Mouse (Mus musculus): ENCODE results near the gene Gm10153. TPM values are rescaled to one million over a fixed set of nuclear protein-coding genes. Genes with fewer than 3 reads are reported as not detected.
"Not testable (repeated sequence)": the region's sequence is repeated elsewhere in the genome, so short reads cannot be mapped to it uniquely, and the experiment has no call there.

Gm10153 gene
- polyA plus RNA-seq (2014; fragmentation: Nextera tagmentation; extraction: Ambion mirVana) = not detected in 2 replicates

DNA sequence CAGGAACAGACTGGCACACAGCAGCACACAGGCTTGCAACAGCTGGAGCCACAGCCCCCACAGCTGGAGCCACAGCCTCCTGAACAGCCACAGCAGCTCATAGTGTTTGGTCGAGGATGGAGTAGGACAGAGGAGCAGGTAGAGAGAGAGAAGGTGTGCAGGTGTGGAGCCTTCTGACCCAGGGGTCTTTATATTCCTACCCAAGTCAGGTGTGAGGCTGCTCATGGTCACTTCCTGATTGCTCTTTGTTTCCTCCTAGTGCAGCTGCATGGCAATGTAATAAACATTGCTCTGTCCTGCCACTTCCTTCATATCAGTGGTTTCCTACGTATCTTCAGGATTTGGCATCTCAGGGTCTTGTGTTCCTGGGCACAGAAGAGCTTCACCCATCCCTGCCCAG lies at the start of gene Gm10153:
Gene Gm10153, minus strand, starts transcription at position 101 of the 400 bp plus-strand sequence.
- no peaks in the 10 kb centered on the region for H3K27me3 ChIP-seq (ENCODE audit: control insufficient read depth, insufficient read depth, low read length)
- no peak for ATAC-seq (ENCODE audit: low FRiP score)
- H3K27ac ChIP-seq (ENCODE audit: low read depth, low read length) = no peak within 1 kb of the TSS
- no peaks in the 10 kb centered on the region for H3K4me1 ChIP-seq (ENCODE audit: control insufficient read depth, insufficient read depth, low read length)
- DNase-seq (ENCODE audit: low spot score, missing footprints) = no peak
- no peaks in the 10 kb centered on the region for H3K9me3 ChIP-seq (ENCODE audit: control insufficient read depth, low read length)
- no peak within 1 kb of the TSS for H3K9ac ChIP-seq (ENCODE audit: low read length)
- 57% methylated on average over 2 of the region's 2 CpGs for WGBS
- no peak within 1 kb of the TSS for H3K4me3 ChIP-seq (ENCODE audit: low read depth, low read length)
- no peak within 1 kb of the TSS for H3K4me2 ChIP-seq
- no peaks in the 10 kb centered on the region for H3K36me3 ChIP-seq (ENCODE audit: control insufficient read depth, insufficient read depth, low read length)

- no peaks in the 10 kb centered on the region; the same call in 1 of the 2 replicates for H3K9me3 ChIP-seq (ENCODE audit: control insufficient read depth, low read length)
- H3K27me3 ChIP-seq (ENCODE audit: control insufficient read depth, insufficient read depth, low read length) = no peaks in the 10 kb centered on the region
- WGBS = 30% methylated on average over 1 of the region's 1 CpGs
- no peaks in the 10 kb centered on the region for H3K36me3 ChIP-seq (ENCODE audit: control insufficient read depth, insufficient read depth, low read length)
- H3K27ac ChIP-seq (ENCODE audit: low read depth, low read length) = no peak overlapping the region
- no peak for ATAC-seq (ENCODE audit: low FRiP score)
- no peak overlapping the region for H3K9ac ChIP-seq (ENCODE audit: low read length)
- no peaks in the 10 kb centered on the region for H3K4me1 ChIP-seq (ENCODE audit: control insufficient read depth, insufficient read depth, low read length)
- no peak overlapping the region for H3K4me3 ChIP-seq (ENCODE audit: low read depth, low read length)
- no peak for DNase-seq (ENCODE audit: low spot score, missing footprints)
- no peak overlapping the region for H3K4me2 ChIP-seq
Observed at GRCm38 (mm10) chr7:142231540-142231939, 41.4 kb upstream of the Gm10153 start.

DNA sequence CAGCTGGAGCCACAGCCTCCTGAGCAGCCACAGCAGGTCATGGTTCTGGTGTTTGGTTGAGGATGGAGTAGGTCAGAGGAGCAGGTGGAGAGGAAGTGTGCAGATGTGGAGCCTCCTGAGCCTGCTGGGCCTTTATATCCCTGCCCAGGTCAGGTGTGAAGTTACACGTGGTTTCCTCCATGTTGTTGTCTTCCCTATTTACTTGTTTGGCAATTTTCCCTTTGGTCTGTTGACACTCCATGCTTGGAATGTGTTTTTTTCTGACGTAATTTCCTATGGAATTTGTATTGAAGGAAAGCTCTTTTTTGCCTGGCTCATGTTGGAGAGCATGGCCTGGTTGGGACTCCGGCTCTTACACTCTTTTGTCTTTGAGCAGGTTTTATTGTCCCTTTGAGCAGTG lies 39.7 kb upstream of the Gm10153 start, which contains the start of gene Krtap5-5:
Gene Krtap5-5, minus strand, starts transcription at position 101 of the 400 bp plus-strand sequence.
- DNase-seq (ENCODE audit: low spot score, missing footprints); H3K4me3 ChIP-seq (ENCODE audit: low read depth, low read length); H3K9me3 ChIP-seq (ENCODE audit: control insufficient read depth, low read length); H3K4me1 ChIP-seq (ENCODE audit: control insufficient read depth, insufficient read depth, low read length); H3K4me2 ChIP-seq; H3K27me3 ChIP-seq (ENCODE audit: control insufficient read depth, insufficient read depth, low read length); H3K27ac ChIP-seq (ENCODE audit: low read depth, low read length); ATAC-seq (ENCODE audit: low FRiP score); H3K36me3 ChIP-seq (ENCODE audit: control insufficient read depth, insufficient read depth, low read length); H3K9ac ChIP-seq (ENCODE audit: low read length): not testable (repeated sequence)
- 65% methylated on average over 3 of the region's 3 CpGs for WGBS

DNA sequence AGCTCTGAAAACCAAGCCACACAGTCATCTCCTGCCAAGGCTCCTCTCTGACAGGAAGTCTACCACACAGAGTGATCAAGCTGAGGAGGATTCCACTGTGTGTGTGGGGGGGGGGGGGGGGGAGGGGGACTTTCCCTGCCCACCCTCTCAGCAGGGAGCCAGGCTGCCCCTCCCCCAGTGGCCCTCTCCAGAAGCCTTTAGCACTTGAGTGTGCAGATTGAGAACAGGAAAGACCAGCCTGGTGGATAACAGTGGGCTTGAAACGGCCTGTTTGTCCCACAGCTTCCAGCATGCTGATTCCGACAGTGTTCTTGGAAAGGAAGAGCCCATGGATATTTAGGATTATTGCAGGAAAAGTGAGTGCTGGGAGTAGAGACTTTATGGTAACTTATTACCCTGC lies 34.3 kb upstream of the Gm10153 start:
- Histone ChIP-seq H3K27ac (ENCODE audit: low read depth, low read length) (no peak overlapping the region), H3K27me3 (ENCODE audit: control insufficient read depth, insufficient read depth, low read length) (no peaks in the 10 kb centered on the region), H3K4me1 (ENCODE audit: control insufficient read depth, insufficient read depth, low read length) (no peaks in the 10 kb centered on the region), H3K4me3 (ENCODE audit: low read depth, low read length) (no peak overlapping the region), H3K9ac (ENCODE audit: low read length) (no peak overlapping the region), H3K9me3 (ENCODE audit: control insufficient read depth, low read length) (no peaks in the 10 kb centered on the region), H3K4me2 (no peak overlapping the region), H3K36me3 (ENCODE audit: control insufficient read depth, insufficient read depth, low read length) (no peaks in the 10 kb centered on the region)
- 59% methylated on average over 2 of the region's 2 CpGs for WGBS
- DNase-seq (ENCODE audit: low spot score, missing footprints) (no peak), ATAC-seq (ENCODE audit: low FRiP score) (no peak)

- DNase-seq (ENCODE audit: low spot score, missing footprints); H3K4me3 ChIP-seq (ENCODE audit: low read depth, low read length); H3K4me1 ChIP-seq (ENCODE audit: control insufficient read depth, insufficient read depth, low read length); H3K4me2 ChIP-seq; H3K9ac ChIP-seq (ENCODE audit: low read length); H3K27ac ChIP-seq (ENCODE audit: low read depth, low read length); H3K27me3 ChIP-seq (ENCODE audit: control insufficient read depth, insufficient read depth, low read length); ATAC-seq (ENCODE audit: low FRiP score); H3K9me3 ChIP-seq (ENCODE audit: control insufficient read depth, low read length); H3K36me3 ChIP-seq (ENCODE audit: control insufficient read depth, insufficient read depth, low read length): not testable (repeated sequence)
- WGBS = 59% methylated on average over 1 of the region's 1 CpGs
Observed at GRCm38 (mm10) chr7:142212136-142212535, 21.9 kb upstream of the Gm10153 start.

- WGBS = 76% methylated on average over 1 of the region's 1 CpGs
- no peaks in the 10 kb centered on the region for H3K4me1 ChIP-seq (ENCODE audit: control insufficient read depth, insufficient read depth, low read length)
- no peak for ATAC-seq (ENCODE audit: low FRiP score)
Observed at GRCm38 (mm10) chr7:142211559-142211958, 21.4 kb upstream of the Gm10153 start, which contains the start of gene Gm7579. TSS of gene Gm7579 (plus strand) at chr7:142211859.

DNA sequence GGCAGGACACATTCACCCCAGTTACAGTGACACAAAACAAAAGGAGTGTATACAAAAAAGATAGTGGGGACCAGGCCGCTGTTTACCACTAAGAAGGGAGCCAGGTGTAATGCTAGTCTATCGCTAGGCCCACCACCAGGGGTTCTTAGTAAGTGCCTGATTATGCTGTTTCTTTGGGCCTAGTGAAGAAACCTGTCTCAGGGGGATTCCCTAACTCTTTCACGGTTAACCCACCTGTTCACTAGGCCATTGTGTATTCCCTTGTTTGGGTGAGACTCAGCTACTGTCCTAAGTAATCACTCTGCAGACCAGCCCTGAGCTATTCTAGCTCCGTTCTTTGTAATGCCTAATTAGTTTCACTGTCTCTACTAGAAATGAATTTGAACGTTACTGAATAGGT lies 16.7 kb upstream of the Gm10153 start:
- H3K27me3 ChIP-seq (ENCODE audit: control insufficient read depth, insufficient read depth, low read length); H3K4me1 ChIP-seq (ENCODE audit: control insufficient read depth, insufficient read depth, low read length); H3K9me3 ChIP-seq (ENCODE audit: control insufficient read depth, low read length); H3K36me3 ChIP-seq (ENCODE audit: control insufficient read depth, insufficient read depth, low read length); H3K9ac ChIP-seq (ENCODE audit: low read length); H3K4me3 ChIP-seq (ENCODE audit: low read depth, low read length); DNase-seq (ENCODE audit: low spot score, missing footprints); H3K4me2 ChIP-seq; ATAC-seq (ENCODE audit: low FRiP score); H3K27ac ChIP-seq (ENCODE audit: low read depth, low read length): not testable (repeated sequence)
- 76% methylated on average over 5 of the region's 5 CpGs for WGBS

More at GRCm38 (mm10) chr7:142211559-142211958, 21.4 kb upstream of the Gm10153 start, which contains the start of gene Gm7579:
- H3K27me3 ChIP-seq (ENCODE audit: control insufficient read depth, insufficient read depth, low read length) = no peaks in the 10 kb centered on the region
- DNase-seq (ENCODE audit: low spot score, missing footprints) = no peak
- H3K9me3 ChIP-seq (ENCODE audit: control insufficient read depth, low read length) = no peaks in the 10 kb centered on the region
- no peak within 1 kb of the TSS for H3K9ac ChIP-seq (ENCODE audit: low read length)
- H3K4me3 ChIP-seq (ENCODE audit: low read depth, low read length) = no peak within 1 kb of the TSS
- no peak within 1 kb of the TSS for H3K4me2 ChIP-seq
- no peak within 1 kb of the TSS for H3K27ac ChIP-seq (ENCODE audit: low read depth, low read length)
- H3K36me3 ChIP-seq (ENCODE audit: control insufficient read depth, insufficient read depth, low read length) = no peaks in the 10 kb centered on the region

- DNase-seq (ENCODE audit: low spot score, missing footprints) (no peak), ATAC-seq (ENCODE audit: low FRiP score) (no peak)
- no peak overlapping the region for H3K4me3 ChIP-seq (ENCODE audit: low read depth, low read length)
Observed at GRCm38 (mm10) chr7:142205488-142205887, 15.3 kb upstream of the Gm10153 start.

DNA sequence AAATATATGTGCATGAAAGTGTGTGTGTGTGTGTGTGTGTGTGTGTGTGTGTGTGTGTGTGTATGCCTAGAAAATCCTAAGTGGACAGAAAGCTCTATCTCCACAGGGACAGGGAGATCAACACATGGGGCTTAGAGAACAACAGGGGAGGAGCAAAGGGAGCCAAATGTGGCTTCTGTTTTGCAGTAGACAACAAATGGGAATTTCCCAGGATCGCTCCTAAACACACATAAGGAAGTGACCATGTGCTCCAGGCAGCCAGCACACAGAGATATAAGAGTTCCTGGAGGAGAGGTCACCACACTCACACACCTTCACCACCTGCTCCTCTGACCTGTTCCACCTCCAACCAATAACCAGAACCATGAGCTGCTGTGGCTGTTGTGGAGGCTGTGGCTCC lies 10.9 kb upstream of the Gm10153 start, which contains the start of gene Krtap5-3:
Gene Krtap5-3, plus strand, starts transcription at position 301 of the 400 bp plus-strand sequence.
- 79% methylated on average over 1 of the region's 1 CpGs for WGBS
- Histone ChIP-seq H3K27ac (ENCODE audit: low read depth, low read length) (no peak within 1 kb of the TSS), H3K4me3 (ENCODE audit: low read depth, low read length) (no peak within 1 kb of the TSS), H3K4me1 (ENCODE audit: control insufficient read depth, insufficient read depth, low read length) (no peaks in the 10 kb centered on the region), H3K27me3 (ENCODE audit: control insufficient read depth, insufficient read depth, low read length) (no peaks in the 10 kb centered on the region), H3K9me3 (ENCODE audit: control insufficient read depth, low read length) (no peaks in the 10 kb centered on the region), H3K4me2 (no peak within 1 kb of the TSS), H3K36me3 (ENCODE audit: control insufficient read depth, insufficient read depth, low read length) (no peaks in the 10 kb centered on the region), H3K9ac (ENCODE audit: low read length) (no peak within 1 kb of the TSS)
- ATAC-seq (ENCODE audit: low FRiP score) = no peak
- no peak for DNase-seq (ENCODE audit: low spot score, missing footprints)

More at GRCm38 (mm10) chr7:142205488-142205887, 15.3 kb upstream of the Gm10153 start:
- no peaks in the 10 kb centered on the region for H3K4me1 ChIP-seq (ENCODE audit: control insufficient read depth, insufficient read depth, low read length)
- H3K27me3 ChIP-seq (ENCODE audit: control insufficient read depth, insufficient read depth, low read length) = no peaks in the 10 kb centered on the region
- H3K9ac ChIP-seq (ENCODE audit: low read length) = no peak overlapping the region
- no peak overlapping the region for H3K27ac ChIP-seq (ENCODE audit: low read depth, low read length)
- H3K9me3 ChIP-seq (ENCODE audit: control insufficient read depth, low read length) = no peaks in the 10 kb centered on the region
- no peaks in the 10 kb centered on the region for H3K36me3 ChIP-seq (ENCODE audit: control insufficient read depth, insufficient read depth, low read length)
- no peak overlapping the region for H3K4me2 ChIP-seq

All from midbrain, embryonic 11.5 days (tissue).